Mouse (Mus musculus): Measurements from ENCODE around the gene Dync1li2. TPM values are rescaled to one million over a fixed set of nuclear protein-coding genes. Genes with fewer than 3 reads are reported as not detected.

The Dync1li2 gene
- polyA plus RNA-seq, 1 experiment from 2014 or later: 115 TPM

DNA sequence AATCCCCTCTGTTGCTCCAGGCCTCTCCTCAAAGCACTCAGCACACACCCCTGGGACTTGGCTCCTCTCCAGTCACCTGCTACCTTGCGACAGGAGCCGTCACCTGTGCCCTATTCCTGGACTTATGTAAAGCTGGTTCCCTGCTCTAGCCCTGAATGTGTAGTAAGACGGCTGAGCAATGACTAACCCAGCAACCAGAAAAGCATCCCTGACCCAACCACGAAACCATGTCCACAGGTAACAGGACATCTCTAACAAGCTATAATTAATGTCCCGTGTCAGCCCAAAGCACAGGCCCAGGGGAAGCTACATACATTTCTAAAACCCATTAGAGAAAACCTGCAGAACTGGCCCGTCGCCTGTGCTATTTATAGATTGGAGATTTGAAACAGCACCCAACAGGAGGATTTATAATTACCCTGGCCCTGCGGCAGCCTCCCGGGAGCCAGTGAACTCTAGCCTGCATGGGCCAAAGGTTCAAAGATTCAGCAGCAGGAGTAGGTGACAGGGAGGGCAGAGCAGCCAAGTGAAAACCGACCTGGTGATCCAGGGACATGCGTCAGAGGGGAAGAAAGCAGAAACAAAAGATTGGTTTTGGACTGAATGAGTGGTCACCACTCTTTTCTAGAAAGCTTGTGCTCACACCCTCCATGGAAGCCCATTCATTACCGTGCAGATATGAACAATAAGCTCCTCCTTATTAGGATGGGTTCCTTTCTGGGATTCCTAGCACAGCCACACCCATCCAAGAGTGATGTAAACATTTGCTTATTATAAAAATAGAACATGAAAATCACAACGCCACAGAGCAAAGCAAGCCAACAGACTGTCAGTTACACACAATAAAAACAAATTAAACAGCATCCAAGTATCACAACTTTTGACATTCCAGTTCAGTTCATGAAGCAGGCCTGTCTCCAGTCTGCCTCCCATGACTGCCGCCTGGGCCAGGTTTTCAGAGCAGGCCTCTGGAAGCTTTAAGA is 67.7 kb downstream of the Dync1li2 start:
- H3K9ac ChIP-seq: 0 out of 2 replicates have a peak overlapping the region, but pooled peaks have one; percentile 19
- ATAC-seq (ENCODE audit: low FRiP score): no peak

DNA sequence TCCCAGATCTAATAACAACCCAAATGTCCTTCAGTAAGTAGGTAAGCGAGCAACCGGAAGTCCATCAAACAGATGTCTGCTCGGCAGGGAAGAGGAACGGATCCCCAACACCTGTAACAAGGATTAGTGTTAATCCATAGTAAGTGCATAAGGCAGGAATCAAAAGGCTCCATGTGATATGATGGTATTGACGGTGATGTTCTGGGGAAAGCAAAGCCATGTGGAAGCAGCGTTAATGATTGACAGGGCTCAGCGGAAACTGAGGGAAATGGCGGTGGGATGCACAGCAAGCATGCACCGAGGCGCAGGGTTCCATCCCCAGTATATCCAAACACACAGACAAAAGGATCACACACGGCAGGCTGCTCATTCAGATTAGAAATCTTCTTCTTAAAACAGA is 68.6 kb downstream of the Dync1li2 start:
- Histone ChIP-seq H3K27ac (no peak overlapping the region; the same call in 1 of the 2 replicates), H3K9me3 (no peaks in the 10 kb centered on the region), H3K9ac (no peak overlapping the region), H3K27me3 (no peaks in the 10 kb centered on the region), H3K36me3 (no peaks in the 10 kb centered on the region), H3K4me3 (no peak overlapping the region), H3K4me1 (replicated peaks) (peaks cover 37% of the 10 kb centered on the region), H3K4me2 (no peak overlapping the region)
- WGBS: 54% methylated on average over 11 of the region's 11 CpGs
- ATAC-seq (ENCODE audit: low FRiP score): no peak

More for the DNA sequence above, 67.7 kb downstream of the Dync1li2 start:
- Histone ChIP-seq H3K36me3 (no peaks in the 10 kb centered on the region), H3K4me1 (replicated peaks) (peaks cover 31% of the 10 kb centered on the region), H3K9me3 (no peaks in the 10 kb centered on the region), H3K27me3 (no peaks in the 10 kb centered on the region), H3K4me3 (no peak overlapping the region), H3K27ac (peak overlapping the region; percentile 64), H3K4me2 (no peak overlapping the region)
- 43% methylated on average over 14 of the region's 14 CpGs for WGBS

DNA sequence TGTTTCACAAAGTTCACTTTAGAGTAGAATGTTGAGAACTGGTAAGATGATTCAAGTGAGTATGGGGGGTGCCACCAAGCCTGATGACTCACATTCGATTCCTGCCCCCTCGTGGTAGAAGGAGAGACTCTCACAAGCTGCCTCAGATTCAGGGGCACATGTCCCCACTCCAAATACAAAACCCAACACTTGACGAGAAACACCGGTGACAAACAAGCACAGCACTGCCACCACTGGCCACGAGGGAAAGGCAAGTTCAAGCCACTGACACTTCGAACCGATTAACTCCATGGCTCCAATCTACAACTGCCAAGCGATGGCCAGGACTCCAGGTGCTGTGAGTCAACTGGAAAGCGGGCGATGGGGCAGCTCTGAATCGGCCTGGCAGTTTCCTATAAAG is 69.1 kb downstream of the Dync1li2 start:
- Histone ChIP-seq H3K27me3 (no peaks in the 10 kb centered on the region), H3K9me3 (no peaks in the 10 kb centered on the region), H3K36me3 (no peaks in the 10 kb centered on the region), H3K9ac (no peak overlapping the region), H3K4me3 (no peak overlapping the region), H3K27ac (no peak overlapping the region), H3K4me2 (no peak overlapping the region), H3K4me1 (replicated peaks) (peaks cover 37% of the 10 kb centered on the region)
- no peak for ATAC-seq (ENCODE audit: low FRiP score)
- WGBS: 83% methylated on average over 11 of the region's 11 CpGs

DNA sequence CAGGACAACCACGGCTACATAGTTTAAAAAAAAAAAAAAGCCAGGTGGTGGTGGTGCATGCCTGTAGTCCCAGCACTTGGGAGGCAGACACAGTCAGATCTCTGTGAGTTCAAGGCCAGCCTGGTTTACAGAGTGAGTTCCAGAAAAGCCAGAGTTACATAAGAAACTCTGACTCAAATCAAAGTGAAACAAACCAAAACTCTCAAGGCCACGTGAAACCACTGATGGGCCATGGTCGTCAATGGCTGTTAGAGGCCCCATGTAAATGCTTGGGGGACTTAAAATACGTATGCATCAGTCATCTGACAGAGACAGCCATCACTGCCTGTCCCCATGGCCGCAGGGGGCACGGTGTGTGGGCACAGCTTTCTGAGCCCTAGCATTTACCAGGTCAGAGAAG is 71.7 kb downstream of the Dync1li2 start:
- no peaks in the 10 kb centered on the region for H3K36me3 ChIP-seq
- H3K4me3 ChIP-seq: no peak overlapping the region
- no peak for ATAC-seq (ENCODE audit: low FRiP score)
- H3K27me3 ChIP-seq: no peaks in the 10 kb centered on the region
- H3K4me1 ChIP-seq (replicated peaks): peaks cover 48% of the 10 kb centered on the region
- H3K4me2 ChIP-seq: no peak overlapping the region
- 81% methylated on average over 6 of the region's 6 CpGs for WGBS
- H3K9me3 ChIP-seq: no peaks in the 10 kb centered on the region
- H3K27ac ChIP-seq: no peak overlapping the region
- H3K9ac ChIP-seq: no peak overlapping the region

DNA sequence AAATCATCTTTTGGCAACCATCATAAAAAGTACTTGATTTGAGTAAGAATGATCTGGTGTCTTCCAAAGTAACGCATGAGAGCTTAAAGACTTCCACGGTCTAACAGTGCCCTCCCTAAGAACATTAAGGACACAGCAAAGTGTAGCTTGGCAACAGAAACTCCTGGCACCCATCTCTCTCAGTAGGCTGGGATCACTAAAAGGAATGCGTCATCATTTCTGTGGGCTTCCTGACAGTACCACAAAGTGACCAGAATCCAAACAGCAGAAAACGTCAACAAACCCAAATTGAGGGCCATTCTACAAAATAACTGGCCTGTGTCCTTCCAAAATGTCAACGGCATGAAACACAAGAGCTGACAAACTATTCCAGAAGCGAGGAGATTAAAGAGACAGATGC is 72.8 kb downstream of the Dync1li2 start:
- Histone ChIP-seq H3K4me2 (no peak overlapping the region), H3K9ac (no peak overlapping the region), H3K36me3 (no peaks in the 10 kb centered on the region), H3K27me3 (no peaks in the 10 kb centered on the region), H3K27ac (no peak overlapping the region), H3K4me1 (replicated peaks) (peaks cover 38% of the 10 kb centered on the region), H3K4me3 (no peak overlapping the region), H3K9me3 (no peaks in the 10 kb centered on the region)
- 70% methylated on average over 6 of the region's 6 CpGs for WGBS
- ATAC-seq (ENCODE audit: low FRiP score): no peak

DNA sequence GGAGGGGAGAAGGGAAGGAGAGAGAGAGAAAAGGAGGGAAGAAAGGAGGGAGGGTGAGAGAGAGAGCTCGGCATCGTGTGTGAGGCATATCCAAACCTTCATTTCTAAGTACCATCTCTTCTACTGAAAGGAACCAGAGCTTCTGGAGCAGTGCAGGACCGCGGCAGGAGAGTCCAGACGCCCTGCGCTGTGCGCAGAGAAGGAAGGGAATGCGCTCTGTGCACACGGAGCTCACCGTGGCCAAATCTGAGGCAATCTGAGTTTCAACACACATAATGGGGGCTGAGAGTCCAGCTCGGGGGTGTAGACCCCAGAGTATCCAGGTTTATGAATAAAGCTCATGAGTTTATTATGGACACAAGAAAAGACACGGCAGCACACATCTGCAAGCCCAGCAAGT is 73.3 kb downstream of the Dync1li2 start:
- Histone ChIP-seq H3K27me3 (no peaks in the 10 kb centered on the region), H3K4me2 (no peak overlapping the region), H3K27ac (no peak overlapping the region), H3K36me3 (no peaks in the 10 kb centered on the region), H3K4me1 (replicated peaks) (peaks cover 34% of the 10 kb centered on the region), H3K9me3 (no peaks in the 10 kb centered on the region), H3K4me3 (no peak overlapping the region), H3K9ac (no peak overlapping the region)
- WGBS: 81% methylated on average over 12 of the region's 12 CpGs
- ATAC-seq (ENCODE audit: low FRiP score): no peak

Other genes starting within 250 kb of the Dync1li2 start
- gene Tk2, start 194.5 kb downstream of the Dync1li2 start, polyA plus RNA-seq (2015; fragmentation: Nextera tagmentation; extraction: Ambion mirVana): 45.7 TPM in 2 replicates
- 36.1 TPM in 2 replicates for gene Cklf, start 192.2 kb downstream of the Dync1li2 start, polyA plus RNA-seq (2015; fragmentation: Nextera tagmentation; extraction: Ambion mirVana)
- not detected in 2 replicates for gene Cmtm2a, start 149.9 kb downstream of the Dync1li2 start, polyA plus RNA-seq (2015; fragmentation: Nextera tagmentation; extraction: Ambion mirVana)
- not detected in 2 replicates for gene Gm45711, start 133.0 kb downstream of the Dync1li2 start, polyA plus RNA-seq (2015; fragmentation: Nextera tagmentation; extraction: Ambion mirVana)
- gene Cmtm1, start 132.9 kb downstream of the Dync1li2 start, polyA plus RNA-seq (2015; fragmentation: Nextera tagmentation; extraction: Ambion mirVana): not detected in 2 replicates
- gene Gm11020, start 121.5 kb downstream of the Dync1li2 start, polyA plus RNA-seq (2015; fragmentation: Nextera tagmentation; extraction: Ambion mirVana): not detected in 2 replicates
- not detected in 2 replicates for gene Cmtm2b, start 120.8 kb downstream of the Dync1li2 start, polyA plus RNA-seq (2015; fragmentation: Nextera tagmentation; extraction: Ambion mirVana)
- gene Cmtm3, start 103.6 kb downstream of the Dync1li2 start, polyA plus RNA-seq (2015; fragmentation: Nextera tagmentation; extraction: Ambion mirVana): 45.4 and 47.3 TPM in 2 replicates
- 2.1 and 2.3 TPM in 2 replicates for gene Cmtm4, start 47.2 kb downstream of the Dync1li2 start, polyA plus RNA-seq (2015; fragmentation: Nextera tagmentation; extraction: Ambion mirVana)
- gene Terb1, start 66.9 kb upstream of the Dync1li2 start, polyA plus RNA-seq (2015; fragmentation: Nextera tagmentation; extraction: Ambion mirVana): 0.35 and 0.36 TPM in 2 replicates
- gene Nae1, start 91.6 kb upstream of the Dync1li2 start, polyA plus RNA-seq (2015; fragmentation: Nextera tagmentation; extraction: Ambion mirVana): 109 and 115 TPM in 2 replicates
- 2.1 and 2.8 TPM in 2 replicates for gene Car7, start 91.6 kb upstream of the Dync1li2 start, polyA plus RNA-seq (2015; fragmentation: Nextera tagmentation; extraction: Ambion mirVana)
- gene Pdp2, start 148.4 kb upstream of the Dync1li2 start, polyA plus RNA-seq (2015; fragmentation: Nextera tagmentation; extraction: Ambion mirVana): 16.7 and 17.6 TPM in 2 replicates
- gene Cdh16, start 181.3 kb upstream of the Dync1li2 start, polyA plus RNA-seq (2015; fragmentation: Nextera tagmentation; extraction: Ambion mirVana): not detected in 2 replicates
- gene Rrad, start 188.3 kb upstream of the Dync1li2 start, polyA plus RNA-seq (2015; fragmentation: Nextera tagmentation; extraction: Ambion mirVana): 3.1 and 4.0 TPM in 2 replicates
- 131 and 134 TPM in 2 replicates for gene Ciao2b, start 198.9 kb upstream of the Dync1li2 start, polyA plus RNA-seq (2015; fragmentation: Nextera tagmentation; extraction: Ambion mirVana)